Mouse (Mus musculus) pancreas, adult 10 weeks (tissue): Measurements from ENCODE around the gene Csf2rb2. TPM values are rescaled to one million over a fixed set of nuclear protein-coding genes. Genes with fewer than 3 reads are reported as not detected.

Experiments
- polyA plus RNA-seq: library from polyadenylated mRNA; stranded (reverse); fragments of 350-450 nt; fragmentation: Illumina TruSeq; extraction: RNeasy Lipid Tissue Mini Kit (QIAGEN cat#74804); gene quantifications from one replicate; pipeline ENCODE4 v1.2.3, GENCODE M21; 2015; ENCODE audit warnings: low read depth, low replicate concordance; ENCODE audit not compliant: insufficient read depth

Csf2rb2 gene
- 1.5 TPM for polyA plus RNA-seq

GRCm38 (mm10) chr15:78305341-78305933, at the start of gene Csf2rb2:
Gene Csf2rb2 (minus strand): TSS chr15:78305721.

GRCm38 (mm10) chr15:78325671-78326339, 20.3 kb upstream of the Csf2rb2 start, which contains the start of gene Csf2rb:
Gene Csf2rb (plus strand): TSS chr15:78325752.

GRCm38 (mm10) chr15:78244695-78245492, 60.6 kb downstream of the Csf2rb2 start, which contains the start of gene Ncf4:
Gene Ncf4 (plus strand): TSS chr15:78244801.

Other genes starting within 250 kb of the Csf2rb2 start
- gene Cacng2, start 185.7 kb downstream of the Csf2rb2 start, polyA plus RNA-seq: not detected
- 6.8 TPM for gene Ift27, start 131.6 kb downstream of the Csf2rb2 start, polyA plus RNA-seq
- gene Pvalb, start 99.3 kb downstream of the Csf2rb2 start, polyA plus RNA-seq: not detected
- 1.8 TPM for gene Ncf4, start 60.9 kb downstream of the Csf2rb2 start, polyA plus RNA-seq
- gene Csf2rb, start 20.0 kb upstream of the Csf2rb2 start, polyA plus RNA-seq: 5.7 TPM
- not detected for gene Tex33, start 90.2 kb upstream of the Csf2rb2 start, polyA plus RNA-seq
- gene Tst, start 100.2 kb upstream of the Csf2rb2 start, polyA plus RNA-seq: 10.8 TPM
- gene Mpst, start 100.7 kb upstream of the Csf2rb2 start, polyA plus RNA-seq: 10.4 TPM
- gene Kctd17, start 122.8 kb upstream of the Csf2rb2 start, polyA plus RNA-seq: 13.0 TPM
- gene Tmprss6, start 162.9 kb upstream of the Csf2rb2 start, polyA plus RNA-seq: 0.42 TPM
- not detected for gene Il2rb, start 189.6 kb upstream of the Csf2rb2 start, polyA plus RNA-seq
- 3.3 TPM for gene C1qtnf6, start 225.7 kb upstream of the Csf2rb2 start, polyA plus RNA-seq
- 3.4 TPM for gene Sstr3, start 239.0 kb upstream of the Csf2rb2 start, polyA plus RNA-seq